In the genomic region with DNA sequence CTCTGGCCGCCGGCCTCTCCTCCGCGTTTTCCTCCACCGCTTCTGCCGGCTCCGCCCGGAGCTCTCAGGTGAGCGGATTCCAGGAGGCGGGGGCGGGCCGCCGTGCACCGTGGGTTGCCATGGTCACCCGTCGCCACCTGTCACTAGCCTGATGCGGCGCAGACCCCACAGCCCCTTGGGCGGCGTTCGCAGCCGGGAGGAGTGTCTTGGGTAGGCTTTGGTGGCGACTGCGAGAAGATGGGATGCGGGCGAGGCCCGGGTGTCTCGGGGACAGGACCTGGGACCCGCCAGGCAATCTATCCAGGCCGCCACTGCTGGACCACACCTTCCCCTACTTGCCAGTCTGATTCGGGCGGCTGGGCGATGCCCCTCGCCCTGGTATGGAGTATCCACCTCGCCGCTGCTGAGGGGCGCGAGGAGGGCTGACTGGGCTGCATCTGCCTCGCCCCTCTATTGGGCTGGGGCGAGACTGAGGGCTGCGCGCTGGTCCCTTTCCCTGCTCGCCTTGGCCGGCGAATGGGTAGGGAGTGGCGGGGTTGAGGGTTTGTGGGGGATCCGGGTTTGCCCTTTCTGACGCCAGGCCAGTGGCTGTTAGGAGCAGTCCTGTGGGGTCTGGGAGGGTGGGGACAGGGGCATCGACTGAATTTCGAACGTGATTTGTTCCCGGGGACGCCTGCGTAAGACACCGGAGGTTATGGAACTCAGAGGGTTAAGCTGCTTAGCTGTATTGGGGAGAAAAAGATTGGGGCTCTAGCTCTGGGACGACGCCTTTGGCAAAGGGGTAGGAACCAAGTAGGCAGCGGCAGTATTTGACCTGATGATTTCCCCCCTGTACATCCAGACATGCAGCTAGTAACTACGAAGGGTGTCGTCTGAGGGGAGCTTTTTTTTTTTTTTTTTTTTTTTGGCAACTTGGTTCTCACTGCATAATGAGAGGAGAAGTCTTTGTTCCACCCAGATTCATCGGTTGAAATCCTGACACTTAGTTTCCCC, we compare ENCODE assay signal across 8 mouse cellular contexts. TPM values are rescaled to one million over a fixed set of nuclear protein-coding genes. Genes with fewer than 3 reads are reported as not detected.
DNase-seq lines count a peak whose midpoint lies in the region; ATAC-seq and TF ChIP-seq lines count a peak whose summit lies in the region.

No protein-coding gene starts in this region.

- H3K4me3 ChIP-seq in heart, embryonic 10.5 days, result peak overlapping the region; percentile 98
- peak overlapping the region; percentile 89 for H3K4me3 ChIP-seq in C2C12 (ENCODE audit: insufficient read depth, poor library complexity, severe bottlenecking)
- H3K4me3 ChIP-seq in hindbrain, postnatal 0 days (ENCODE audit: low read length), result peak overlapping the region; percentile 96
- peak overlapping the region; percentile 96 for H3K4me3 ChIP-seq in midbrain, embryonic 13.5 days (replicated peaks)

- H3K27me3 ChIP-seq in heart, embryonic 10.5 days (ENCODE audit: insufficient read depth, poor library complexity, severe bottlenecking), result no peaks in the 10 kb centered on the region
- no peaks in the 10 kb centered on the region for H3K27me3 ChIP-seq in C2C12 (ENCODE audit: control insufficient read depth, insufficient read depth, insufficient read length)
- no peaks in the 10 kb centered on the region for H3K27me3 ChIP-seq in hindbrain, postnatal 0 days (ENCODE audit: insufficient read depth, low read length)
- H3K27me3 ChIP-seq in midbrain, embryonic 13.5 days, result no peaks in the 10 kb centered on the region

- H3K4me2 ChIP-seq in hindbrain, postnatal 0 days (ENCODE audit: low read depth, low read length), result peak overlapping the region; percentile 70
- H3K4me2 ChIP-seq in midbrain, embryonic 13.5 days (replicated peaks), result peak overlapping the region; percentile 70

- peak; percentile 84 for ATAC-seq in hindbrain, postnatal 0 days
- ATAC-seq in midbrain, embryonic 13.5 days, result peak; percentile 91

- H3K4me1 ChIP-seq in heart, embryonic 10.5 days, result peaks cover 15% of the 10 kb centered on the region; the same call in 1 of the 2 replicates
- H3K4me1 ChIP-seq in hindbrain, postnatal 0 days (ENCODE audit: insufficient read depth, low read length), result no peaks in the 10 kb centered on the region
- H3K4me1 ChIP-seq in midbrain, embryonic 13.5 days (replicated peaks), result peaks cover 19% of the 10 kb centered on the region

- TF ChIP-seq CTCF in C2C12 (IDR thresholded peaks at IDR 0.05; ENCODE audit: control insufficient read depth, insufficient read depth, insufficient read length), result no peak
- TF ChIP-seq CTCF in hindbrain, postnatal 0 days (IDR thresholded peaks at IDR 0.05; ENCODE audit: low read depth), result no peak

- peaks cover 23% of the 10 kb centered on the region for H3K79me2 ChIP-seq in C2C12 (ENCODE audit: control insufficient read depth, insufficient read depth)

- H3K27ac ChIP-seq in heart, embryonic 10.5 days, result peak overlapping the region; percentile 90
- peak overlapping the region; percentile 94 for H3K27ac ChIP-seq in hindbrain, postnatal 0 days
- peak overlapping the region; percentile 98 for H3K27ac ChIP-seq in midbrain, embryonic 13.5 days

- peak; percentile 87 for DNase-seq in heart, embryonic 10.5 days (ENCODE audit: low spot score)
- no peak for DNase-seq in heart, adult 9 months (ENCODE audit: low spot score in 2 of 2)
- peak; percentile 41 for DNase-seq in embryo, embryonic 10.5 days (ENCODE audit: low spot score)
- peak; percentile 53 for DNase-seq in hindbrain, postnatal 0 days (ENCODE audit: low spot score)
- DNase-seq in gastrocnemius, postnatal 14 days, result no peak
- no peak for DNase-seq in thymus, postnatal 0 days (ENCODE audit: low spot score)

- intact Hi-C loops in gastrocnemius, postnatal 14 days (cut with DNase I; ENCODE audit: low total_unique reads), result no loop called here

- no peaks in the 10 kb centered on the region for H3K9me3 ChIP-seq in heart, embryonic 10.5 days
- no peaks in the 10 kb centered on the region for H3K9me3 ChIP-seq in hindbrain, postnatal 0 days (ENCODE audit: low read length)
- H3K9me3 ChIP-seq in midbrain, embryonic 13.5 days, result no peaks in the 10 kb centered on the region

- no peaks in the 10 kb centered on the region for H3K79me3 ChIP-seq in C2C12 (ENCODE audit: low read depth)

- H3K9ac ChIP-seq in hindbrain, postnatal 0 days (replicated peaks; ENCODE audit: low read length), result peak overlapping the region; percentile 92
- H3K9ac ChIP-seq in midbrain, embryonic 13.5 days (replicated peaks), result peak overlapping the region; percentile 97

- WGBS in heart, embryonic 10.5 days, result under 1% methylated on average over 61 of the region's 61 CpGs
- under 1% methylated on average over 61 of the region's 61 CpGs for WGBS in hindbrain, postnatal 0 days
- under 1% methylated on average over 59 of the region's 61 CpGs for WGBS in midbrain, embryonic 13.5 days

- H3ac ChIP-seq in C2C12 (ENCODE audit: control insufficient read depth, insufficient read length, low read depth), result peak overlapping the region; percentile 91

- H3K36me3 ChIP-seq in heart, embryonic 10.5 days, result no peaks in the 10 kb centered on the region
- no peaks in the 10 kb centered on the region for H3K36me3 ChIP-seq in C2C12 (ENCODE audit: control insufficient read depth, insufficient read depth)
- H3K36me3 ChIP-seq in hindbrain, postnatal 0 days (ENCODE audit: insufficient read depth, low read length), result no peaks in the 10 kb centered on the region
- no peaks in the 10 kb centered on the region for H3K36me3 ChIP-seq in midbrain, embryonic 13.5 days

TF ChIP-seq in C2C12, 6 proteins besides CTCF, POLR2A, EP300 and RAD21:
- TF ChIP-seq CEBPB (IDR thresholded peaks at IDR 0.05; ENCODE audit: low read depth) (no peak), MYOD1 (IDR thresholded peaks at IDR 0.05; ENCODE audit: control insufficient read depth, insufficient read length, low read depth) (no peak), MAX (IDR thresholded peaks at IDR 0.05) (no peak), USF1 (IDR thresholded peaks at IDR 0.05; ENCODE audit: low read depth) (no peak), FOSL1 (IDR thresholded peaks at IDR 0.05; ENCODE audit: insufficient read depth, low read length, poor library complexity, severe bottlenecking) (no peak), MYOG (IDR thresholded peaks at IDR 0.05; ENCODE audit: control insufficient read depth, extremely low read depth, insufficient read length) (no peak)

RNA-seq across cellular contexts. Expression of a gene that starts 0.7 kb away (rescaled TPM):
- polyA plus RNA-seq in heart, embryonic 10.5 days (2016; fragmentation: Nextera tagmentation; extraction: Ambion mirVana), result 8.7 and 9.0 TPM in 2 replicates
- 3.4 TPM for polyA plus RNA-seq in C2C12 (2012; fragmentation: generic; extraction: Trizol)
- 64.7 and 65.9 TPM in 2 replicates for total RNA-seq in hindbrain, postnatal 0 days (2014; rRNA removed)
- polyA plus RNA-seq in hindbrain, postnatal 0 days (2015; fragmentation: Nextera tagmentation; extraction: Ambion mirVana), result 65.9 and 70.5 TPM in 2 replicates
- polyA plus RNA-seq in midbrain, embryonic 13.5 days (2015; fragmentation: Nextera tagmentation; extraction: Ambion mirVana), result 95.9 and 98.5 TPM in 2 replicates
- 1 to 10 TPM; 3.3 to 5.8 TPM for total RNA-seq in gastrocnemius, postnatal 14 days (2021)
- 6.8 and 8.1 TPM in 2 replicates for polyA plus RNA-seq in thymus, postnatal 0 days (2015; fragmentation: Nextera tagmentation; extraction: Ambion mirVana)

RNA-seq across cellular contexts. Expression of a gene that starts 20.3 kb away (rescaled TPM):
- polyA plus RNA-seq in heart, embryonic 10.5 days (2016; fragmentation: Nextera tagmentation; extraction: Ambion mirVana), result 32.6 and 35.6 TPM in 2 replicates
- 12.3 TPM for polyA plus RNA-seq in C2C12 (2012; fragmentation: generic; extraction: Trizol)
- total RNA-seq in hindbrain, postnatal 0 days (2014; rRNA removed), result 7.7 and 12.4 TPM in 2 replicates
- 38.9 and 46.7 TPM in 2 replicates for polyA plus RNA-seq in hindbrain, postnatal 0 days (2015; fragmentation: Nextera tagmentation; extraction: Ambion mirVana)
- 68.8 and 82.1 TPM in 2 replicates for polyA plus RNA-seq in midbrain, embryonic 13.5 days (2015; fragmentation: Nextera tagmentation; extraction: Ambion mirVana)
- 10 to 100 TPM; 16.8 to 20.1 TPM for total RNA-seq in gastrocnemius, postnatal 14 days (2021)
- 45.5 and 48.4 TPM in 2 replicates for polyA plus RNA-seq in thymus, postnatal 0 days (2015; fragmentation: Nextera tagmentation; extraction: Ambion mirVana)

RNA-seq across cellular contexts. Expression of a gene that starts 29.6 kb away (rescaled TPM):
- polyA plus RNA-seq in heart, embryonic 10.5 days (2016; fragmentation: Nextera tagmentation; extraction: Ambion mirVana), result 26.4 and 33.5 TPM in 2 replicates
- polyA plus RNA-seq in C2C12 (2012; fragmentation: generic; extraction: Trizol), result 13.0 TPM
- total RNA-seq in hindbrain, postnatal 0 days (2014; rRNA removed), result 31.9 and 38.9 TPM in 2 replicates
- polyA plus RNA-seq in hindbrain, postnatal 0 days (2015; fragmentation: Nextera tagmentation; extraction: Ambion mirVana), result 38.9 and 41.4 TPM in 2 replicates
- 66.4 and 67.6 TPM in 2 replicates for polyA plus RNA-seq in midbrain, embryonic 13.5 days (2015; fragmentation: Nextera tagmentation; extraction: Ambion mirVana)
- 10 to 100 TPM; 17.7 to 19.7 TPM for total RNA-seq in gastrocnemius, postnatal 14 days (2021)
- polyA plus RNA-seq in thymus, postnatal 0 days (2015; fragmentation: Nextera tagmentation; extraction: Ambion mirVana), result 31.3 and 32.0 TPM in 2 replicates

RNA-seq across cellular contexts. Expression of a gene that starts 55.5 kb away (rescaled TPM):
- polyA plus RNA-seq in heart, embryonic 10.5 days (2016; fragmentation: Nextera tagmentation; extraction: Ambion mirVana), result 0.24 and 0.69 TPM in 2 replicates
- polyA plus RNA-seq in C2C12 (2012; fragmentation: generic; extraction: Trizol), result 0.01 TPM
- 10.2 and 10.7 TPM in 2 replicates for total RNA-seq in hindbrain, postnatal 0 days (2014; rRNA removed)
- 13.5 and 17.3 TPM in 2 replicates for polyA plus RNA-seq in hindbrain, postnatal 0 days (2015; fragmentation: Nextera tagmentation; extraction: Ambion mirVana)
- polyA plus RNA-seq in midbrain, embryonic 13.5 days (2015; fragmentation: Nextera tagmentation; extraction: Ambion mirVana), result 7.5 and 9.8 TPM in 2 replicates
- under 1 TPM in 1 of 2 experiments, not detected in 1; 0.07 TPM for total RNA-seq in gastrocnemius, postnatal 14 days (2021)
- polyA plus RNA-seq in thymus, postnatal 0 days (2015; fragmentation: Nextera tagmentation; extraction: Ambion mirVana), result 1.0 and 1.2 TPM in 2 replicates

RNA-seq across cellular contexts. Expression of a gene that starts 57.9 kb away (rescaled TPM):
- polyA plus RNA-seq in heart, embryonic 10.5 days (2016; fragmentation: Nextera tagmentation; extraction: Ambion mirVana), result 0.24 TPM in 1 of 2 replicates, not detected in the other
- not detected for polyA plus RNA-seq in C2C12 (2012; fragmentation: generic; extraction: Trizol)
- 1.3 and 6.7 TPM in 2 replicates for total RNA-seq in hindbrain, postnatal 0 days (2014; rRNA removed)
- polyA plus RNA-seq in hindbrain, postnatal 0 days (2015; fragmentation: Nextera tagmentation; extraction: Ambion mirVana), result 3.1 and 3.2 TPM in 2 replicates
- 0.58 and 1.3 TPM in 2 replicates for polyA plus RNA-seq in midbrain, embryonic 13.5 days (2015; fragmentation: Nextera tagmentation; extraction: Ambion mirVana)
- not detected for total RNA-seq in gastrocnemius, postnatal 14 days (2021)
- polyA plus RNA-seq in thymus, postnatal 0 days (2015; fragmentation: Nextera tagmentation; extraction: Ambion mirVana), result 0.22 TPM in 1 of 2 replicates, not detected in the other

Comparison
In these comparisons a context has a peak if more than half of its experiments do, and no peak if none do; other contexts are left out.
1. DNase-seq: peak in heart, embryonic 10.5 days (single experiment), embryo, embryonic 10.5 days (single experiment) and hindbrain, postnatal 0 days (single experiment); none in heart, adult 9 months (0 of 2), gastrocnemius, postnatal 14 days (single experiment) and thymus, postnatal 0 days (single experiment).
2. Peak in every context shown above with its lines, with median percentiles within 50 percentile points of each other: H3K27ac ChIP-seq and H3K4me3 ChIP-seq.